Mouse (Mus musculus) liver, postnatal 0 days (tissue): ENCODE data around the gene Mta3. TPM values are rescaled to one million over a fixed set of nuclear protein-coding genes. Genes with fewer than 3 reads are reported as not detected.

Experiments
- ATAC-seq: fragments of 200-750 bp; cut with Nextera tagmentation; 2 replicates; pipeline ENCODE4 v1.8.0; 2017; ENCODE audit warnings: mild to moderate bottlenecking, moderate library complexity
- DNase-seq: peaks from one replicate; pipeline ENCODE4 v3.0.0-alpha.2; 2016
- H3K27ac ChIP-seq: fragments of 300-500 bp; sonication (generic); 2 replicates; pipeline ENCODE4 v1.5.1; 2014; ENCODE audit warnings: antibody characterized with exemption, moderate library complexity, mild to moderate bottlenecking, low read depth
- H3K27me3 ChIP-seq: fragments of 300-500 bp; sonication (generic); 2 replicates; pipeline ENCODE4 v1.6.1; 2014; ENCODE audit warnings: low read length, control low read depth, mixed read lengths; ENCODE audit not compliant: insufficient read depth
- H3K36me3 ChIP-seq: fragments of 300-500 bp; sonication (generic); replicated peaks from 2 replicates; pipeline ENCODE4 v1.6.1; 2014; ENCODE audit warnings: mild to moderate bottlenecking, control low read depth, low read length, moderate library complexity, mixed read lengths; ENCODE audit not compliant: insufficient read depth
- H3K4me1 ChIP-seq: fragments of 300-500 bp; sonication (generic); 2 replicates; pipeline ENCODE4 v1.6.1; 2014; ENCODE audit warnings: antibody characterized with exemption, mild to moderate bottlenecking, control low read depth; ENCODE audit not compliant: insufficient read depth
- H3K4me2 ChIP-seq: fragments of 300-500 bp; sonication (generic); 2 replicates; pipeline ENCODE4 v1.6.1; 2014; ENCODE audit warnings: low read depth, mild to moderate bottlenecking, low read length, moderate library complexity, mixed read lengths
- H3K4me3 ChIP-seq: fragments of 300-500 bp; sonication (generic); 2 replicates; pipeline ENCODE4 v1.5.1; 2014; ENCODE audit warnings: low read depth, low read length
- H3K9ac ChIP-seq: fragments of 300-500 bp; sonication (generic); replicated peaks from 2 replicates; pipeline ENCODE4 v1.6.1; 2014; ENCODE audit warnings: mild to moderate bottlenecking, moderate library complexity
- H3K9me3 ChIP-seq: fragments of 300-500 bp; sonication (generic); 2 replicates; pipeline ENCODE4 v1.6.1; 2016; ENCODE audit warnings: mild to moderate bottlenecking, control low read depth, low read length, mixed read lengths
- CTCF ChIP-seq: sonication (generic); IDR thresholded peaks from 2 replicates; pipeline ENCODE4 v1.5.1; 2016; ENCODE audit warnings: antibody characterized with exemption, low read depth
- EP300 ChIP-seq: IDR thresholded peaks from 2 replicates; pipeline ENCODE4 v1.6.1; 2016; ENCODE audit warnings: antibody characterized with exemption, low read depth, mild to moderate bottlenecking
- WGBS: fragments of 180-500 bp; shearing (Covaris S2); extraction: QIAGEN DNeasy Blood & Tissue Kit; methylation state at CpG from one replicate; pipeline ENCODE4 v1.1.7; 2014; ENCODE audit not compliant: insufficient replicate concordance; 5-methylcytosine and 5-hydroxymethylcytosine counted together
- polyA plus RNA-seq: library from polyadenylated mRNA; unstranded; fragments of >200 nt; fragmentation: Nextera tagmentation; extraction: Ambion mirVana; gene quantifications from 2 replicates; pipeline ENCODE4 v1.2.1, GENCODE M21; 2015

Gene Mta3
- polyA plus RNA-seq, 1 experiment from 2014 or later = 28.1 TPM

GRCm38 (mm10) chr17:83695785-83696184 lies 10.2 kb upstream of the Mta3 start:
- TF ChIP-seq EP300 (no peak), CTCF (no peak)
- Histone ChIP-seq H3K27ac (no peak overlapping the region), H3K9me3 (no peaks in the 10 kb centered on the region), H3K4me1 (peaks cover under 1% of the 10 kb centered on the region; the same call in 1 of the 2 replicates), H3K36me3 (no peaks in the 10 kb centered on the region), H3K4me2 (no peak overlapping the region), H3K27me3 (no peaks in the 10 kb centered on the region), H3K9ac (no peak overlapping the region), H3K4me3 (no peak overlapping the region)
- 33% methylated on average over 2 of the region's 2 CpGs for WGBS
- DNase-seq (no peak), ATAC-seq (no peak)

GRCm38 (mm10) chr17:83699062-83699724 lies 6.8 kb upstream of the Mta3 start:
- ATAC-seq = no peak
- H3K4me3 ChIP-seq = no peak overlapping the region
- H3K4me2 ChIP-seq = no peak overlapping the region
- no peak for DNase-seq
- H3K9ac ChIP-seq = no peak overlapping the region
- TF ChIP-seq CTCF (no peak), EP300 (no peak)
- H3K36me3 ChIP-seq = no peaks in the 10 kb centered on the region
- no peak overlapping the region for H3K27ac ChIP-seq
- no peaks in the 10 kb centered on the region for H3K9me3 ChIP-seq
- 0 out of 2 replicates have a peak, but pooled peaks cover 2% of the 10 kb centered on the region for H3K4me1 ChIP-seq
- 53% methylated on average over 8 of the region's 8 CpGs for WGBS
- no peaks in the 10 kb centered on the region for H3K27me3 ChIP-seq

- H3K4me3 ChIP-seq = no peak overlapping the region
- H3K27ac ChIP-seq = no peak overlapping the region
- H3K27me3 ChIP-seq = no peaks in the 10 kb centered on the region
- 83% methylated on average over 9 of the region's 9 CpGs for WGBS
- H3K9me3 ChIP-seq = no peaks in the 10 kb centered on the region
- H3K36me3 ChIP-seq = no peaks in the 10 kb centered on the region
- no peak for DNase-seq
- no peak for TF ChIP-seq CTCF
- TF ChIP-seq EP300 = no peak
- 0 out of 2 replicates have a peak, but pooled peaks cover 2% of the 10 kb centered on the region for H3K4me1 ChIP-seq
- ATAC-seq = no peak
- no peak overlapping the region for H3K4me2 ChIP-seq
- H3K9ac ChIP-seq = no peak overlapping the region
These were observed 5.8 kb upstream of the Mta3 start for GRCm38 (mm10) chr17:83700125-83700524.

- Histone ChIP-seq H3K4me1 (peaks cover 24% of the 10 kb centered on the region), H3K36me3 (peaks cover 3% of the 10 kb centered on the region; the same call in 1 of the 2 replicates), H3K9ac (no peak overlapping the region), H3K27me3 (no peaks in the 10 kb centered on the region), H3K4me2 (no peak overlapping the region), H3K4me3 (no peak overlapping the region), H3K27ac (no peak overlapping the region), H3K9me3 (no peaks in the 10 kb centered on the region)
- WGBS = 87% methylated on average over 5 of the region's 5 CpGs
- ATAC-seq (no peak), DNase-seq (no peak)
- TF ChIP-seq CTCF (no peak), EP300 (no peak)
These were observed 1.5 kb upstream of the Mta3 start for GRCm38 (mm10) chr17:83704469-83704868.

GRCm38 (mm10) chr17:83705352-83706115 lies 429 bp upstream of the Mta3 start:
- TF ChIP-seq CTCF = no peak
- no peak for TF ChIP-seq EP300
- no peaks in the 10 kb centered on the region for H3K27me3 ChIP-seq
- peak overlapping the region; percentile 91 for H3K9ac ChIP-seq
- peaks cover 4% of the 10 kb centered on the region; the same call in 1 of the 2 replicates for H3K36me3 ChIP-seq
- peaks cover 24% of the 10 kb centered on the region for H3K4me1 ChIP-seq
- peak overlapping the region; percentile 96 for H3K27ac ChIP-seq
- 2% methylated on average over 32 of the region's 38 CpGs for WGBS
- H3K9me3 ChIP-seq = no peaks in the 10 kb centered on the region
- H3K4me2 ChIP-seq = peak overlapping the region; percentile 99
- peak overlapping the region; percentile 93 for H3K4me3 ChIP-seq
- peak; percentile 84 for ATAC-seq
- DNase-seq = peak; percentile 72

GRCm38 (mm10) chr17:83706594-83707126 lies 697 bp downstream of the Mta3 start:
- H3K27me3 ChIP-seq = no peaks in the 10 kb centered on the region
- WGBS = 2% methylated on average over 19 of the region's 19 CpGs
- H3K4me2 ChIP-seq = peak overlapping the region; percentile 99
- peak overlapping the region; percentile 93 for H3K4me3 ChIP-seq
- DNase-seq = peak; percentile 59
- ATAC-seq = peak; percentile 60
- no peaks in the 10 kb centered on the region for H3K9me3 ChIP-seq
- H3K9ac ChIP-seq = peak overlapping the region; percentile 91
- peaks cover 9% of the 10 kb centered on the region; the same call in 1 of the 2 replicates for H3K36me3 ChIP-seq
- TF ChIP-seq CTCF (no peak), EP300 (no peak)
- peaks cover 24% of the 10 kb centered on the region for H3K4me1 ChIP-seq
- H3K27ac ChIP-seq = peak overlapping the region; percentile 96
